Mouse (Mus musculus) ES-Bruce4 (cell line): ENCODE data around the gene Stau1. TPM values are rescaled to one million over a fixed set of nuclear protein-coding genes. Genes with fewer than 3 reads are reported as not detected.

Experiments used
- H3K27ac ChIP-seq: 2 replicates; pipeline ENCODE4 v1.5.1; 2012; ENCODE audit warnings: low read length, inconsistent platforms; ENCODE audit not compliant: insufficient read depth
- H3K27me3 ChIP-seq: 2 replicates; pipeline ENCODE4 v1.6.1; 2012; ENCODE audit warnings: mild to moderate bottlenecking, low read length, inconsistent platforms; ENCODE audit not compliant: control insufficient read depth, poor library complexity, insufficient read depth, severe bottlenecking
- H3K36me3 ChIP-seq: 2 replicates; pipeline ENCODE4 v1.6.1; 2012; ENCODE audit warnings: inconsistent platforms, mild to moderate bottlenecking, low read length, moderate library complexity; ENCODE audit not compliant: control insufficient read depth, poor library complexity, insufficient read depth, severe bottlenecking
- H3K4me1 ChIP-seq: one replicate; pipeline ENCODE4 v1.8.1; 2011; ENCODE audit warnings: low read length; ENCODE audit not compliant: control insufficient read depth, insufficient read depth
- H3K4me3 ChIP-seq: 2 replicates; pipeline ENCODE4 v1.5.1; 2011; ENCODE audit warnings: low read depth, mild to moderate bottlenecking, low read length
- H3K9ac ChIP-seq: 2 replicates; pipeline ENCODE4 v1.6.1; 2012; ENCODE audit warnings: low read depth, mild to moderate bottlenecking, inconsistent platforms; ENCODE audit not compliant: poor library complexity, severe bottlenecking
- H3K9me3 ChIP-seq: replicated peaks from 2 replicates; pipeline ENCODE4 v1.6.1; 2012; ENCODE audit warnings: mild to moderate bottlenecking, low read length, inconsistent platforms; ENCODE audit not compliant: control insufficient read depth, poor library complexity, insufficient read depth, severe bottlenecking
- CTCF ChIP-seq: IDR thresholded peaks from one replicate; pipeline ENCODE4 v1.8.1; 2011; ENCODE audit warnings: low read depth, low read length
- EP300 ChIP-seq: IDR thresholded peaks from 2 replicates; pipeline ENCODE4 v1.6.1; 2011; ENCODE audit warnings: low read depth, low read length; ENCODE audit not compliant: insufficient read depth
- POLR2A ChIP-seq: IDR thresholded peaks from one replicate; pipeline ENCODE4 v1.8.1; 2011; ENCODE audit warnings: low read length; ENCODE audit not compliant: insufficient read depth
- polyA plus RNA-seq: library from polyadenylated mRNA; stranded (reverse); fragments of >200 nt; gene quantifications from 2 replicates; pipeline ENCODE4 v1.2.4, GENCODE M21; 2011; ENCODE audit warnings: low read depth; ENCODE audit not compliant: missing spikeins, insufficient read depth, insufficient read length

Gene Stau1
- polyA plus RNA-seq, 1 experiment: 55.4 TPM

DNA sequence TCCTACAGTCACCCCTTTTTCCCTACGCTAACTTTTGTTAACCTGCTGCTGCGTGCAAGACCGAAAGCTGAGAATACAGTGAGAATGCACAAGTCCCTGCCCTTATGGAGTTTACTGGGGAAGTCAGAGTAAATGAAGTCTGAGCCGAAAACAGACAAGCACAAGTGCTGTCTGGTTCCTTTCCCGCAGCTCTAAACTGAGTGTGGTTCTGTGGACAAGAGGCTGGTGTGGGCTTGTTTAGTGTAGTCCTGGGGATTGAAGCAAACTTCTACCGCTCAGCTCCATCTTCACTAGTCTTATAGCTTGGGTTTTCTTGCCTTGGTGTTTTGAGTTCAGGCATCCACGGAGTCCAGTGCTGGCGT, 415 bp upstream of the Stau1 start:
- H3K4me1 ChIP-seq: no peaks in the 10 kb centered on the region
- H3K27ac ChIP-seq: peak overlapping the region; percentile 91
- no peaks in the 10 kb centered on the region for H3K27me3 ChIP-seq
- peak overlapping the region; percentile 76 for H3K9ac ChIP-seq
- H3K36me3 ChIP-seq: no peaks in the 10 kb centered on the region
- H3K4me3 ChIP-seq: peak overlapping the region; percentile 97
- no peak for TF ChIP-seq EP300
- no peak for TF ChIP-seq CTCF
- no peak for TF ChIP-seq POLR2A
- H3K9me3 ChIP-seq: no peaks in the 10 kb centered on the region

DNA sequence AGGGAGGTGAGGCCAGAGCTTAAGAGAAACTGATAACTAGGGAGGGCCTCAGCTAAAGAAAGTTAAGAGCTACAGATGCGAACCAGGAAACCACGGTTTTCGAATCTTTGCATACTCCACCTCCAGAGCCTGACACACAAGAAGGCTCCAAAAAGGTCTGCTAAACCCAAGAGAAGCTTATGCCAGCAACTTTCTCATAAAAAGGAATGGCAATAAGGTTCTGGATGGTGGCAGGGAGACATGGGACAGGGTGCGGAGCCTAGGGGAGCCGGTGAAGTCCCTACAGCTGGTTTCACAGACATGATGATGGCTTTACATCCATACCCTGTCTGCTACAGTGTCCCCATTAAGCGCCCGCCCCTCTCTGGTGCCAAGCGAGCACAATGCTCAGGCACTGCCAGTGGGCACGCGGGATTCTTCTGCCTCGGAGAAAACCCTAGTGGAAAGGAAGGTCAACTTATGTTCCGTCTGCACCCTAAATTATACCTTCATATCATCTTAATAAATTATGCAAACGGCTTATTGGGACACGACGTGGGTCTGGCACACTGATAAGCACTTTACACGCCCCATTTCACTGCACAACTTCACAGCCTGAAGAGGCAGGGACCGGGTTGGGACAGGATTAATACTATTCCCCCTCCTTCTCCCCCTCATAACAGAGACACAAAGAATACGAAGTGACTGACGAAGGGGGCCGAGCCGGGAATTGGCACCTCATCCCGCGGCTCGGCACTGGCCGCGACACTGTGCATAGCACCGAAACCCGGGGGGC, 891 bp downstream of the Stau1 start:
- no peaks in the 10 kb centered on the region for H3K9me3 ChIP-seq
- H3K9ac ChIP-seq: peak overlapping the region; percentile 94
- no peak overlapping the region for H3K27ac ChIP-seq
- H3K27me3 ChIP-seq: no peaks in the 10 kb centered on the region
- no peaks in the 10 kb centered on the region for H3K36me3 ChIP-seq
- H3K4me1 ChIP-seq: no peaks in the 10 kb centered on the region
- peak overlapping the region; percentile 93 for H3K4me3 ChIP-seq
- TF ChIP-seq CTCF (no peak), EP300 (no peak), POLR2A (no peak)

GRCm38 (mm10) chr2:166991945-166992344, 4.2 kb downstream of the Stau1 start:
- Histone ChIP-seq H3K4me1 (no peaks in the 10 kb centered on the region), H3K27me3 (no peaks in the 10 kb centered on the region), H3K9me3 (no peaks in the 10 kb centered on the region), H3K9ac (no peak overlapping the region), H3K4me3 (no peak overlapping the region), H3K27ac (no peak overlapping the region), H3K36me3 (no peaks in the 10 kb centered on the region)
- no peak for TF ChIP-seq POLR2A
- no peak for TF ChIP-seq EP300
- TF ChIP-seq CTCF: no peak

- H3K4me3 ChIP-seq: no peak overlapping the region
- no peaks in the 10 kb centered on the region for H3K9me3 ChIP-seq
- no peaks in the 10 kb centered on the region for H3K27me3 ChIP-seq
- TF ChIP-seq POLR2A (no peak), EP300 (no peak), CTCF (no peak)
- H3K36me3 ChIP-seq: no peaks in the 10 kb centered on the region
- H3K27ac ChIP-seq: no peak overlapping the region
- no peak overlapping the region for H3K9ac ChIP-seq
- no peaks in the 10 kb centered on the region for H3K4me1 ChIP-seq
Measured at GRCm38 (mm10) chr2:166990861-166991260, 5.2 kb downstream of the Stau1 start.

DNA sequence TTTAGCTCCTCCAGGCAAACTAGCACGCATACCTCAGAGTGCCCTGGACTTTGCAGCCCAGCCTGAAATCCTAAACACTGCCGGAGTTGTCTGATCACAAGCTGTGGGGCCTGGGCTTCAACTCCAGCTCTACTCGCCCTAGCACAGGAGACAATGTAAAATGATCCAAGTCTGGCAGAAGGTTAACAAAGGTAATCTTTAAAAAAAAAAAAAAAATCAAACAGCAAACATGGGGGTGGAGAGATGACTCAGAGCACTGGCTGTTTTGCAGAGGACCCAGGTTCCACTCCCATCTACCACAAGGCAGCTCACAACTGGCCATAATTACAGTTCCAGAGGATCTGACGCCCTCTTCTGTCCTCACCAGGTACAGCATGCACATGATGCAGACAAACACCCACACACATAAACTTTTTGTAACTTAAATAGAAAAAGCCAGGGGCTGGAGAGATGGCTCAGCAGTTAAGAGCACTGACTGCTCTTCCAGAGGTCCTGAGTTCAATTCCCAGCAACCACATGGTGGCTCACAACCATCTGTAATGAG, 12.7 kb downstream of the Stau1 start:
- no peaks in the 10 kb centered on the region for H3K4me1 ChIP-seq
- H3K4me3 ChIP-seq: no peak overlapping the region
- H3K9me3 ChIP-seq: no peaks in the 10 kb centered on the region
- no peak overlapping the region for H3K27ac ChIP-seq
- no peaks in the 10 kb centered on the region for H3K27me3 ChIP-seq
- no peak overlapping the region for H3K9ac ChIP-seq
- TF ChIP-seq CTCF (peak; percentile 26), EP300 (no peak), POLR2A (no peak)
- no peaks in the 10 kb centered on the region for H3K36me3 ChIP-seq

DNA sequence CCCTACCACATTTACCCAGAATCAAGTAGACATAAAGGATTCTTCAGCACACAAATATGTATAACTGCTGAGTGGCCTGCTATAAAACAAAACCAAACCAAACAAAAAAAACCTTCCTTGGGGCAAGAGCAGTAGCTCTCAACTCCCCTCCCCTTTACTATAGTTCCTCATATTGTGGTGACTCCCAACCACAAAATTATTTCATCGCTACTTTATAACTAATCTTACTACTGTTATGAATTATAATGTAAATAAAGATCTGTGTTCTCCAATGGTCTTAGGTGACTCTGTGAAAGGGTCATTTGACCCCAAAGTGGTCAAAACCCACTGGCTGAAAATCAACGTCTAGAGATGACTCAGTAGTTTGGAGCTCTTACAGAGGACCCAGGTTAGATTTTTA, 15.9 kb downstream of the Stau1 start:
- no peaks in the 10 kb centered on the region for H3K4me1 ChIP-seq
- no peak overlapping the region for H3K27ac ChIP-seq
- no peaks in the 10 kb centered on the region for H3K9me3 ChIP-seq
- H3K36me3 ChIP-seq: no peaks in the 10 kb centered on the region
- TF ChIP-seq POLR2A (no peak), CTCF (no peak), EP300 (no peak)
- no peak overlapping the region for H3K9ac ChIP-seq
- no peaks in the 10 kb centered on the region for H3K27me3 ChIP-seq
- no peak overlapping the region for H3K4me3 ChIP-seq
